Mouse (Mus musculus): ENCODE results near the gene Olfr1257. TPM values are rescaled to one million over a fixed set of nuclear protein-coding genes. Genes with fewer than 3 reads are reported as not detected.
"Not testable (repeated sequence)": the region's sequence is repeated elsewhere in the genome, so short reads cannot be mapped to it uniquely, and the experiment has no call there.

Olfr1257 gene
- polyA plus RNA-seq (2012; ENCODE audit: insufficient read depth, insufficient read length, missing spikeins): not detected in 2 replicates

GRCm38 (mm10) chr2:89878137-89878536 is at the start of gene Olfr1257:
Gene Olfr1257 (plus strand): TSS chr2:89878437.
- TF ChIP-seq CTCF (IDR thresholded peaks at IDR 0.05; ENCODE audit: low read depth, low read length): no peak
- no peak for TF ChIP-seq POLR2A (IDR thresholded peaks at IDR 0.05; ENCODE audit: borderline replicate concordance, low read depth, low read length)
- no peaks in the 10 kb centered on the region for H3K4me1 ChIP-seq (ENCODE audit: control insufficient read depth, insufficient read depth, low read length)
- no peak within 1 kb of the TSS for H3K4me3 ChIP-seq (ENCODE audit: insufficient read depth, low read length)
- no peak within 1 kb of the TSS for H3K27ac ChIP-seq (ENCODE audit: insufficient read depth, low read depth, low read length)

DNA sequence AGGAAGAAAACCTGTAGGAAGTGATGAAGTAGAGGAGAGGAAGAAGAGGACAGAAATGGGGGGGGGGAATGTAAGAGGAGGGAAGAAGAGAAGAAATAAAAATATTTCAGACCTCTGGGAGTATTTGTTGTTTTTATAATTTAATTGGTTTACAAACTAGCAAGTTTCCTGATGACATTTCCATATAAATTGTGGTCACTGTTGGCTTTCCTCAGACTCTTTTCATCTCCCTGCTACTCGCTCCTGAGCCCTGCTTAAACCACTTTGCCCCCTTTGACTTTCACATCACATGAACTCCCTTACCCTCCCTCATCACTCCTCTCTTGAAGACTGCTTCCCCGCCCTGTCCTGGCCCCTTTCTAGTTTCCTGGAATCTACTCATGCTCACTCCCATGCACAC is 36.8 kb upstream of the Olfr1257 start, which contains the start of gene Olfr1256:
Olfr1256 (minus strand) TSS at position 101 of the 400 bp plus-strand sequence.
- Histone ChIP-seq H3K27ac (ENCODE audit: insufficient read depth, low read depth, low read length) (no peak within 1 kb of the TSS), H3K4me3 (ENCODE audit: insufficient read depth, low read length) (no peak within 1 kb of the TSS), H3K4me1 (ENCODE audit: control insufficient read depth, insufficient read depth, low read length) (no peaks in the 10 kb centered on the region)
- no peak for TF ChIP-seq CTCF (IDR thresholded peaks at IDR 0.05; ENCODE audit: low read depth, low read length)
- TF ChIP-seq POLR2A (IDR thresholded peaks at IDR 0.05; ENCODE audit: borderline replicate concordance, low read depth, low read length): no peak

GRCm38 (mm10) chr2:89848105-89848504 is 30.1 kb upstream of the Olfr1257 start, which contains the start of gene Olfr48:
Gene Olfr48 (minus strand): TSS chr2:89848205.
- Histone ChIP-seq H3K27ac (ENCODE audit: insufficient read depth, low read depth, low read length) (no peak within 1 kb of the TSS), H3K4me3 (ENCODE audit: insufficient read depth, low read length) (no peak within 1 kb of the TSS), H3K4me1 (ENCODE audit: control insufficient read depth, insufficient read depth, low read length) (no peaks in the 10 kb centered on the region)
- TF ChIP-seq CTCF (IDR thresholded peaks at IDR 0.05; ENCODE audit: low read depth, low read length): no peak
- TF ChIP-seq POLR2A (IDR thresholded peaks at IDR 0.05; ENCODE audit: borderline replicate concordance, low read depth, low read length): no peak

GRCm38 (mm10) chr2:89849230-89849629 is 29.0 kb upstream of the Olfr1257 start:
- Histone ChIP-seq H3K27ac (ENCODE audit: insufficient read depth, low read depth, low read length) (no peak overlapping the region), H3K4me1 (ENCODE audit: control insufficient read depth, insufficient read depth, low read length) (no peaks in the 10 kb centered on the region), H3K4me3 (ENCODE audit: insufficient read depth, low read length) (no peak overlapping the region)
- no peak for TF ChIP-seq POLR2A (IDR thresholded peaks at IDR 0.05; ENCODE audit: borderline replicate concordance, low read depth, low read length)
- no peak for TF ChIP-seq CTCF (IDR thresholded peaks at IDR 0.05; ENCODE audit: low read depth, low read length)

- not testable (repeated sequence) for H3K4me3 ChIP-seq (ENCODE audit: insufficient read depth, low read length); H3K4me1 ChIP-seq (ENCODE audit: control insufficient read depth, insufficient read depth, low read length); H3K27ac ChIP-seq (ENCODE audit: insufficient read depth, low read depth, low read length)
These were observed 34.4 kb downstream of the Olfr1257 start for GRCm38 (mm10) chr2:89912616-89913015.

GRCm38 (mm10) chr2:89927009-89927408 is 48.8 kb downstream of the Olfr1257 start, which contains the start of gene Olfr1258:
Gene Olfr1258 (plus strand): TSS chr2:89927309.
- Histone ChIP-seq H3K27ac (ENCODE audit: insufficient read depth, low read depth, low read length) (no peak within 1 kb of the TSS), H3K4me3 (ENCODE audit: insufficient read depth, low read length) (no peak within 1 kb of the TSS), H3K4me1 (ENCODE audit: control insufficient read depth, insufficient read depth, low read length) (no peaks in the 10 kb centered on the region)
- TF ChIP-seq POLR2A (IDR thresholded peaks at IDR 0.05; ENCODE audit: borderline replicate concordance, low read depth, low read length) (no peak), CTCF (IDR thresholded peaks at IDR 0.05; ENCODE audit: low read depth, low read length) (no peak)

Other genes with a start within 250 kb of the Olfr1257 start
- gene Olfr1249, start 243.5 kb upstream of the Olfr1257 start, polyA plus RNA-seq (2012; ENCODE audit: insufficient read depth, insufficient read length, missing spikeins): not detected in 2 replicates
- not detected in 2 replicates for gene Olfr1250, start 217.0 kb upstream of the Olfr1257 start, polyA plus RNA-seq (2012; ENCODE audit: insufficient read depth, insufficient read length, missing spikeins)
- gene Olfr1251, start 206.5 kb upstream of the Olfr1257 start, polyA plus RNA-seq (2012; ENCODE audit: insufficient read depth, insufficient read length, missing spikeins): not detected in 2 replicates
- gene Olfr1252, start 153.4 kb upstream of the Olfr1257 start, polyA plus RNA-seq (2012; ENCODE audit: insufficient read depth, insufficient read length, missing spikeins): not detected in 2 replicates
- gene Olfr1253, start 121.3 kb upstream of the Olfr1257 start, polyA plus RNA-seq (2012; ENCODE audit: insufficient read depth, insufficient read length, missing spikeins): not detected in 2 replicates
- gene Olfr1254, start 84.8 kb upstream of the Olfr1257 start, polyA plus RNA-seq (2012; ENCODE audit: insufficient read depth, insufficient read length, missing spikeins): 0.25 TPM in 1 of 2 replicates, not detected in the other
- gene Olfr1255, start 66.4 kb upstream of the Olfr1257 start, polyA plus RNA-seq (2012; ENCODE audit: insufficient read depth, insufficient read length, missing spikeins): not detected in 2 replicates
- not detected in 2 replicates for gene Olfr1256, start 36.9 kb upstream of the Olfr1257 start, polyA plus RNA-seq (2012; ENCODE audit: insufficient read depth, insufficient read length, missing spikeins)
- gene Olfr48, start 30.2 kb upstream of the Olfr1257 start, polyA plus RNA-seq (2012; ENCODE audit: insufficient read depth, insufficient read length, missing spikeins): not detected in 2 replicates
- gene Olfr1258, start 48.9 kb downstream of the Olfr1257 start, polyA plus RNA-seq (2012; ENCODE audit: insufficient read depth, insufficient read length, missing spikeins): not detected in 2 replicates
- gene Olfr1259, start 70.2 kb downstream of the Olfr1257 start, polyA plus RNA-seq (2012; ENCODE audit: insufficient read depth, insufficient read length, missing spikeins): not detected in 2 replicates
- gene Olfr1260, start 95.9 kb downstream of the Olfr1257 start, polyA plus RNA-seq (2012; ENCODE audit: insufficient read depth, insufficient read length, missing spikeins): not detected in 2 replicates
- not detected in 2 replicates for gene Olfr1261, start 112.8 kb downstream of the Olfr1257 start, polyA plus RNA-seq (2012; ENCODE audit: insufficient read depth, insufficient read length, missing spikeins)
- not detected in 2 replicates for gene Olfr1262, start 121.7 kb downstream of the Olfr1257 start, polyA plus RNA-seq (2012; ENCODE audit: insufficient read depth, insufficient read length, missing spikeins)
- gene Olfr1263, start 133.7 kb downstream of the Olfr1257 start, polyA plus RNA-seq (2012; ENCODE audit: insufficient read depth, insufficient read length, missing spikeins): not detected in 2 replicates
- not detected in 2 replicates for gene Olfr1264, start 147.1 kb downstream of the Olfr1257 start, polyA plus RNA-seq (2012; ENCODE audit: insufficient read depth, insufficient read length, missing spikeins)
- gene Olfr1265, start 156.9 kb downstream of the Olfr1257 start, polyA plus RNA-seq (2012; ENCODE audit: insufficient read depth, insufficient read length, missing spikeins): not detected in 2 replicates
- gene Olfr140, start 185.2 kb downstream of the Olfr1257 start, polyA plus RNA-seq (2012; ENCODE audit: insufficient read depth, insufficient read length, missing spikeins): not detected in 2 replicates
- not detected in 2 replicates for gene Olfr1269, start 243.0 kb downstream of the Olfr1257 start, polyA plus RNA-seq (2012; ENCODE audit: insufficient read depth, insufficient read length, missing spikeins)